Mouse (Mus musculus) midbrain, embryonic 16.5 days (tissue): ENCODE measurements around the gene Wnt3. TPM values are rescaled to one million over a fixed set of nuclear protein-coding genes. Genes with fewer than 3 reads are reported as not detected.

Experiments used
- ATAC-seq: fragments of 200-750 bp; cut with Nextera tagmentation; 2 replicates; pipeline ENCODE4 v1.8.0; 2017; ENCODE audit warnings: moderate TSS enrichment
- H3K27ac ChIP-seq: fragments of 300-500 bp; sonication (generic); 2 replicates; pipeline ENCODE4 v1.5.1; 2014; ENCODE audit warnings: mild to moderate bottlenecking, low read length, mixed read lengths
- H3K27me3 ChIP-seq: fragments of 300-500 bp; sonication (generic); 2 replicates; pipeline ENCODE4 v1.6.1; 2014; ENCODE audit warnings: low read depth, low read length, mixed read lengths; ENCODE audit not compliant: control insufficient read depth, insufficient read depth
- H3K36me3 ChIP-seq: fragments of 300-500 bp; sonication (generic); 2 replicates; pipeline ENCODE4 v1.6.1; 2014; ENCODE audit warnings: mild to moderate bottlenecking, low read length, moderate library complexity, mixed read lengths; ENCODE audit not compliant: control insufficient read depth, insufficient read depth
- H3K4me1 ChIP-seq: fragments of 300-500 bp; sonication (generic); 2 replicates; pipeline ENCODE4 v1.6.1; 2014; ENCODE audit warnings: mild to moderate bottlenecking, low read length, mixed read lengths; ENCODE audit not compliant: control insufficient read depth, insufficient read depth
- H3K4me2 ChIP-seq: fragments of 300-500 bp; sonication (generic); 2 replicates; pipeline ENCODE4 v1.6.1; 2014; ENCODE audit warnings: mild to moderate bottlenecking, low read length, mixed read lengths
- H3K4me3 ChIP-seq: fragments of 300-500 bp; sonication (generic); 2 replicates; pipeline ENCODE4 v1.5.1; 2014; ENCODE audit warnings: low read depth, mild to moderate bottlenecking, low read length, moderate library complexity, mixed read lengths
- H3K9ac ChIP-seq: fragments of 300-500 bp; sonication (generic); 2 replicates; pipeline ENCODE4 v1.6.1; 2014; ENCODE audit warnings: low read depth, low read length, mixed read lengths
- H3K9me3 ChIP-seq: fragments of 300-500 bp; sonication (generic); replicated peaks from 2 replicates; pipeline ENCODE4 v1.6.1; 2014; ENCODE audit warnings: mild to moderate bottlenecking, low read length, mixed read lengths; ENCODE audit not compliant: control insufficient read depth, poor library complexity, severe bottlenecking
- WGBS: fragments of 180-500 bp; shearing (Covaris S2); extraction: QIAGEN DNeasy Blood & Tissue Kit; methylation state at CpG from one replicate; pipeline ENCODE4 v1.1.7; 2014; 5-methylcytosine and 5-hydroxymethylcytosine counted together
- polyA plus RNA-seq: library from polyadenylated mRNA; unstranded; fragments of >200 nt; fragmentation: Nextera tagmentation; extraction: Ambion mirVana; gene quantifications from 2 replicates; pipeline ENCODE4 v1.2.1, GENCODE M21; 2015

Gene Wnt3
- polyA plus RNA-seq, 1 experiment from 2014 or later: 18.8 TPM

- H3K27me3 ChIP-seq: no peaks in the 10 kb centered on the region
- no peaks in the 10 kb centered on the region for H3K4me1 ChIP-seq
- no peaks in the 10 kb centered on the region for H3K9me3 ChIP-seq
- no peak for ATAC-seq
- 46% methylated on average over 7 of the region's 7 CpGs for WGBS
- no peak overlapping the region for H3K4me2 ChIP-seq
- no peak overlapping the region for H3K4me3 ChIP-seq
- no peak overlapping the region for H3K27ac ChIP-seq
- H3K9ac ChIP-seq: no peak overlapping the region
- H3K36me3 ChIP-seq: peaks cover 9% of the 10 kb centered on the region
These were observed 91.4 kb downstream of the Wnt3 start for GRCm38 (mm10) chr11:103865346-103865745.

Other genes starting within 250 kb of the Wnt3 start
- not detected in 2 replicates for gene Gm884, start 153.0 kb upstream of the Wnt3 start, polyA plus RNA-seq
- gene Lyzl6, start 135.3 kb upstream of the Wnt3 start, polyA plus RNA-seq: not detected in 2 replicates
- gene Rprml, start 124.6 kb upstream of the Wnt3 start, polyA plus RNA-seq: 2.1 and 3.4 TPM in 2 replicates
- gene Gosr2, start 76.3 kb upstream of the Wnt3 start, polyA plus RNA-seq: 93.2 and 96.2 TPM in 2 replicates
- gene Wnt9b, start 24.3 kb upstream of the Wnt3 start, polyA plus RNA-seq: 0.92 and 1.1 TPM in 2 replicates
- gene Nsf, start 179.9 kb downstream of the Wnt3 start, polyA plus RNA-seq: 223 and 248 TPM in 2 replicates
- gene Arf2, start 192.6 kb downstream of the Wnt3 start, polyA plus RNA-seq: 247 TPM in 2 replicates